Mouse (Mus musculus): ENCODE measurements around the gene Rsu1. TPM values are rescaled to one million over a fixed set of nuclear protein-coding genes. Genes with fewer than 3 reads are reported as not detected.

Gene Rsu1
- polyA plus RNA-seq, 2 experiments = 91.7 to 119 TPM

- Histone ChIP-seq H3K4me3 (replicated peaks; ENCODE audit: low read length) (no peak overlapping the region), H3K9me3 (ENCODE audit: control insufficient read depth, low read length) (no peaks in the 10 kb centered on the region), H3K4me2 (replicated peaks; ENCODE audit: low read depth, low read length, severe bottlenecking) (no peak overlapping the region), H3K4me1 (ENCODE audit: control insufficient read depth, insufficient read depth, low read length) (no peaks in the 10 kb centered on the region; the same call in 1 of the 2 replicates), H3K36me3 (ENCODE audit: control insufficient read depth, insufficient read depth, low read length) (peaks cover 3% of the 10 kb centered on the region; the same call in 1 of the 2 replicates), H3K27ac (replicated peaks; ENCODE audit: low read depth, low read length) (no peak overlapping the region), H3K27me3 (ENCODE audit: control insufficient read depth, insufficient read depth, low read length) (no peaks in the 10 kb centered on the region), H3K9ac (ENCODE audit: low read depth, low read length, severe bottlenecking) (no peak overlapping the region)
- peak; percentile 84 for DNase-seq (ENCODE audit: low spot score)
- WGBS = 47% methylated on average over 4 of the region's 4 CpGs
- no peak for TF ChIP-seq POLR2A (IDR thresholded peaks at IDR 0.05; ENCODE audit: borderline replicate concordance, extremely low read depth, insufficient read depth, insufficient read length)
- peak; percentile 28; the same call in 1 of the 2 replicates for ATAC-seq (ENCODE audit: low FRiP score, low read depth)
Observed at GRCm38 (mm10) chr2:13264875-13265274, 6.3 kb downstream of the Rsu1 start.

DNA sequence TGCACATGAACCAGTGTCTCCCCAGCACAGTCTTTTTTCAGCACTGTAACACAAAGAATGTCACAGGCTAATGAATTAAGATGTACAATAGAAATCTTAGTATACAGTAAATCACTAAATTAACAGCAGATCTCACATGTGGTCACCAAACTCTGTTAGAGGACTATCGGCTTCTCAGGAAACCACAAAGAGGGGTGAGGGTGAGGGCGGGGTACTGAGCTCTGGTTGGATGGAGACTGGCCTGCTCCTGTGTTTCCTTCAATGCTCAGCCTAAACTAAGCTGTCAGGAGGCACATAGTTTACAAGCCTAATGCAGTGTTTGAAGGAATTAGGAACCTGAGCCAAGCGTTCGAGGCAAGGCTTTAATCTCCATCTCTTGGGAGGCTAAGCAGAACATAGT, 8.1 kb downstream of the Rsu1 start:
- Histone ChIP-seq H3K4me3 (replicated peaks; ENCODE audit: low read length) (no peak overlapping the region), H3K4me2 (replicated peaks; ENCODE audit: low read depth, low read length, severe bottlenecking) (no peak overlapping the region), H3K4me1 (ENCODE audit: control insufficient read depth, insufficient read depth, low read length) (no peaks in the 10 kb centered on the region), H3K36me3 (ENCODE audit: control insufficient read depth, insufficient read depth, low read length) (peaks cover 3% of the 10 kb centered on the region; the same call in 1 of the 2 replicates), H3K27ac (replicated peaks; ENCODE audit: low read depth, low read length) (no peak overlapping the region), H3K9me3 (ENCODE audit: control insufficient read depth, low read length) (no peaks in the 10 kb centered on the region), H3K27me3 (ENCODE audit: control insufficient read depth, insufficient read depth, low read length) (no peaks in the 10 kb centered on the region), H3K9ac (ENCODE audit: low read depth, low read length, severe bottlenecking) (no peak overlapping the region)
- ATAC-seq (ENCODE audit: low FRiP score, low read depth) (no peak), DNase-seq (ENCODE audit: low spot score) (no peak)
- WGBS = 46% methylated on average over 4 of the region's 4 CpGs
- no peak for TF ChIP-seq POLR2A (IDR thresholded peaks at IDR 0.05; ENCODE audit: borderline replicate concordance, extremely low read depth, insufficient read depth, insufficient read length)

GRCm38 (mm10) chr2:13258606-13259005, 12.6 kb downstream of the Rsu1 start:
- Histone ChIP-seq H3K9ac (ENCODE audit: low read depth, low read length, severe bottlenecking) (no peak overlapping the region), H3K36me3 (ENCODE audit: control insufficient read depth, insufficient read depth, low read length) (peaks cover 8% of the 10 kb centered on the region), H3K27ac (replicated peaks; ENCODE audit: low read depth, low read length) (no peak overlapping the region), H3K9me3 (ENCODE audit: control insufficient read depth, low read length) (no peaks in the 10 kb centered on the region), H3K27me3 (ENCODE audit: control insufficient read depth, insufficient read depth, low read length) (no peaks in the 10 kb centered on the region), H3K4me3 (replicated peaks; ENCODE audit: low read length) (no peak overlapping the region), H3K4me2 (replicated peaks; ENCODE audit: low read depth, low read length, severe bottlenecking) (no peak overlapping the region), H3K4me1 (ENCODE audit: control insufficient read depth, insufficient read depth, low read length) (no peaks in the 10 kb centered on the region)
- ATAC-seq (ENCODE audit: low FRiP score, low read depth) (no peak), DNase-seq (ENCODE audit: low spot score) (no peak)
- no peak for TF ChIP-seq POLR2A (IDR thresholded peaks at IDR 0.05; ENCODE audit: borderline replicate concordance, extremely low read depth, insufficient read depth, insufficient read length)
- 86% methylated on average over 2 of the region's 2 CpGs for WGBS

- H3K9me3 ChIP-seq (ENCODE audit: control insufficient read depth, low read length) = no peaks in the 10 kb centered on the region
- no peak overlapping the region for H3K27ac ChIP-seq (replicated peaks; ENCODE audit: low read depth, low read length)
- ATAC-seq (ENCODE audit: low FRiP score, low read depth) (no peak), DNase-seq (ENCODE audit: low spot score) (no peak)
- 33% methylated on average over 9 of the region's 9 CpGs for WGBS
- H3K27me3 ChIP-seq (ENCODE audit: control insufficient read depth, insufficient read depth, low read length) = no peaks in the 10 kb centered on the region; the same call in 1 of the 2 replicates
- H3K36me3 ChIP-seq (ENCODE audit: control insufficient read depth, insufficient read depth, low read length) = 0 out of 2 replicates have a peak, but pooled peaks cover 17% of the 10 kb centered on the region
- H3K4me2 ChIP-seq (replicated peaks; ENCODE audit: low read depth, low read length, severe bottlenecking) = no peak overlapping the region
- H3K9ac ChIP-seq (ENCODE audit: low read depth, low read length, severe bottlenecking) = no peak overlapping the region
- no peaks in the 10 kb centered on the region for H3K4me1 ChIP-seq (ENCODE audit: control insufficient read depth, insufficient read depth, low read length)
- no peak overlapping the region for H3K4me3 ChIP-seq (replicated peaks; ENCODE audit: low read length)
- no peak for TF ChIP-seq POLR2A (IDR thresholded peaks at IDR 0.05; ENCODE audit: borderline replicate concordance, extremely low read depth, insufficient read depth, insufficient read length)
Observed at GRCm38 (mm10) chr2:13240711-13241110, 30.5 kb downstream of the Rsu1 start.

DNA sequence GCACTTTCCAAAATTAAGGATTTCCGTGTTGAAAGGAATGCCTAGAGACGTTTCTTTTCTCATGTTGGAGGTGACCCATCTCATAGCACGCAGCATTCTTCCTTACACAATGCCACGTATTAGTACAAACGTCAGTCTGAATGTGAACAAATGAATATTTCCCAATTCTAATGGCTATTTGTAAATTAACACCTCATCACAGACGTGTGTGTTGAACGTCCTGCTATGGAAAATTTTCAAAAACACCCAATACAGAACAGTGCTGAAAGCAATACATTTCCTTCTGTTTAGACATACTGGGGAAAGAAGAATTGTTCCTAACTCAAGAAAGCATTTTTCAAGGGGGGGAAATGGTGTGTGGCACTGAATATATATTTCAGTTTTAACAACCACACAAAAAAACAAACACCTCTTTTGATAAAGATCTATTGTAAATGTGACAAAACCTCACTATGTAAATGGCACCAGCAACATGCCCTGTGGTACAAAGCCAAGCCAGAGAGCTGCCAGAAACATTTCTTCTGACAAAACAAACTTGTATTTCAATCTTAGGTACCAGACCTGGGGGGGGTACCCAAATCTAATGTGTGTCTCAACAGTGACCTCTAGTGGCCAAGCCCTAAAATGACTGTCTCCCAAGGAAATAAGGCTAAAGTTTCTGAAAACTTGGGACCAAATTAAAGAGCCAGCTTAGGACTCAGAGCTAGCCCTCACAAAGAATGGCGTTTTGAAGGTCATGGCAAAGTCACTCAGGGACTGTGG, 33.9 kb downstream of the Rsu1 start:
- H3K27me3 ChIP-seq (ENCODE audit: control insufficient read depth, insufficient read depth, low read length) = no peaks in the 10 kb centered on the region; the same call in 1 of the 2 replicates
- DNase-seq (ENCODE audit: low spot score) (peak; percentile 74), ATAC-seq (ENCODE audit: low FRiP score, low read depth) (no peak)
- H3K9me3 ChIP-seq (ENCODE audit: control insufficient read depth, low read length) = no peaks in the 10 kb centered on the region
- H3K9ac ChIP-seq (ENCODE audit: low read depth, low read length, severe bottlenecking) = no peak overlapping the region
- H3K4me1 ChIP-seq (ENCODE audit: control insufficient read depth, insufficient read depth, low read length) = peaks cover 11% of the 10 kb centered on the region; the same call in 1 of the 2 replicates
- WGBS = 66% methylated on average over 8 of the region's 8 CpGs
- 0 out of 2 replicates have a peak, but pooled peaks cover 10% of the 10 kb centered on the region for H3K36me3 ChIP-seq (ENCODE audit: control insufficient read depth, insufficient read depth, low read length)
- H3K4me3 ChIP-seq (replicated peaks; ENCODE audit: low read length) = no peak overlapping the region
- TF ChIP-seq POLR2A (IDR thresholded peaks at IDR 0.05; ENCODE audit: borderline replicate concordance, extremely low read depth, insufficient read depth, insufficient read length) = no peak
- H3K27ac ChIP-seq (replicated peaks; ENCODE audit: low read depth, low read length) = no peak overlapping the region
- no peak overlapping the region for H3K4me2 ChIP-seq (replicated peaks; ENCODE audit: low read depth, low read length, severe bottlenecking)
